Mouse (Mus musculus) c-Kit-positive CD71-negative TER-119-negative erythroid progenitor cells, embryonic 14.5 days (primary cell): ENCODE data around the gene Hoxa5.

Experiments used
- DNase-seq: peaks from one replicate; pipeline ENCODE4 v3.0.0-alpha.2; 2013; ENCODE audit warnings: low read depth

Gene Hoxa5

GRCm38 (mm10) chr6:52214271-52214670 lies 9.9 kb upstream of the Hoxa5 start:
- DNase-seq = no peak

GRCm38 (mm10) chr6:52213119-52213986 lies 9.0 kb upstream of the Hoxa5 start, which contains the start of the genes Hoxa3 and Gm28308:
Gene Hoxa3 (minus strand): TSS chr6:52213336.
Gene Gm28308 (minus strand): TSS chr6:52213339.
- DNase-seq = no peak

DNA sequence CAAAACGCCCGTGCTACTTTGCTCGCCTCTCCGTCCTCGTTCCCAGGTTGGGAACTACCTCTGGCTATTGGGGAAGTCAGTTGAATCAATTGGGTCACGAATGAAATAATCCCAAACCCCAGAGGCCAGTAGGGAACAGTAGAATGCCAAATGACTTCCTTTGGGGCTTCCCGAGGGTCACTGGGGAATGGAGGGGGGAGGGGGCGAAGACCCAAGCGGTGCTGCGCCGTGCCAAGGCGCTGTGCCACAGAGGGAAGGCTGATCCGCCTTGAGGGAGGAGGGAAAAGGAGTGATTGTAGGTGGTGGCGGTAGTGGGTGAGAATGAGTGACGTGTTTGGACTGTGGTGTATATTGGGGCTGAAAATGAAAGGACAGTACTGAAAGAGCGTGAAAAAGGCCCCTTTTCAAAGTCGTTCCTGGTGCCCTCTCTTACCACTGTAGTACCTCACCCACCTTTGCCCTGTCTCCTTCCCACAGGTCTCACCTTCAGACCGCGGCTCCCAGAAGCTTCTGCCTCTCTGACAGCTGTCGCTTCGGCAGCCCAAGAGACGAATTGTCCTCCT lies 8.2 kb upstream of the Hoxa5 start:
- DNase-seq = no peak

DNA sequence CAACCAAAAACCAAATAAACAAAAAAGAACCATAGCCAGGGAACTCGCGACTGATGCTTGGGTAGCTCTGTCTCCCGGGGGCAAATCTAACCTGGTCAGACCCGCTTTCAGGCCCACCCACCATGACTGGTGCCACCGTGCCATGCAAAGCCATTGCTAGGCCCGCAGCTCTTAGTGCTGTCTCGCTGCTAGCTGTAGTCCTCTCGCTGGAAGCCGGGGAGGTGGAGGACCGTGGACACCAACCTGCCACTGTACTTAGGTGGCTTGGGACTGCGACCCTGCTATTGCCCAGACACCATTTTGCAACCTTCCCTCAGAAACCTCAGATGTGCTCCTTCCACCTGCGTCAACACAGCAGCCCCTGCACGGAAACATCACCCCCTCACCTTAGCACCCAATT lies 7.6 kb upstream of the Hoxa5 start:
- no peak for DNase-seq

GRCm38 (mm10) chr6:52211170-52211935 lies 7.0 kb upstream of the Hoxa5 start:
- DNase-seq = no peak

GRCm38 (mm10) chr6:52209685-52210046 lies 5.3 kb upstream of the Hoxa5 start:
- DNase-seq = no peak

GRCm38 (mm10) chr6:52208868-52209684 lies 4.7 kb upstream of the Hoxa5 start:
- no peak for DNase-seq

GRCm38 (mm10) chr6:52208072-52208867 lies 3.9 kb upstream of the Hoxa5 start, which contains the start of gene Hoxa6:
Gene Hoxa6 (minus strand): TSS chr6:52208722.
- no peak for DNase-seq

GRCm38 (mm10) chr6:52207684-52207976 lies 3.2 kb upstream of the Hoxa5 start:
- no peak for DNase-seq

DNA sequence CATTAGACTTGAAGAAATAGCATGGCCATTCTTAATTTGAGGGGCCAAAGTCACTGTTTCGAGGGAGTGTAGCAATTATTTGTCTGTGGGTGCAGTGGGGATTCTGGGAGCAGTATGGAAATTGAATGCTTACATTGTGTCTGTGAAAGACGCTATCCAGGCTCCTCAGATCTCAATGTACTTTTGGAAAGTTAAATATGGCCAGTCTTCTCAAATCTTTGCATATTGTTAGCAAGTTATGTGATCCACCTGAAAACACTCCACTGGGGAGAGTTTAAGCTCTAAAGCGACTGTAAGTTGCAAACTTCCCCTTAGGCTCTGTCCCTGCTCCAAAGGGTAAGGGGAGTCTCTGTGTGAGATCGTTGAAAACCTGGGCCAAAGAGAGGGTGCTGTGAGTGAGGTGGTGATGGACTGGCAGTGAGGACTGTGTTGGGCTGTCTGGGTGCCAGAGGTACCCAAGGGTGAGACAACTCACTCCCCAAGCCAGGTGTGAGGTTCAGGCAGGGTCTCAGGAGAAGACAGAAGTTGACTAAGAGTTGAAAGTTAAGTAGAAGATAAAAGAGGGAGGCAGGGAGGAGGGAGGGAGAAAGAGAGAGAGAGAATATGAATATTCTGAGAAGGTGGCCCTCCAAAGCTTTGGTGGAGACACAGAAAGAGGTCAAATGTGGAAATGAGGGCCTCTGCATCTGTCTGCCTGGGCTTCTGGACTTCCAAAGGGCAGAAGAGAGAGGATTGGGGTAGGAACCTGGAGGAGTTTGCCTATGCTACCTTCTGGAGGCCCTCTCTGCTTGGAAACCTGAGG lies 2.7 kb upstream of the Hoxa5 start:
- no peak for DNase-seq

- no peak for DNase-seq
Observed at GRCm38 (mm10) chr6:52205638-52206621, 1.5 kb upstream of the Hoxa5 start.

GRCm38 (mm10) chr6:52205221-52205620 lies 834 bp upstream of the Hoxa5 start:
- no peak for DNase-seq

GRCm38 (mm10) chr6:52203371-52204049 lies 877 bp downstream of the Hoxa5 start:
- no peak for DNase-seq

DNA sequence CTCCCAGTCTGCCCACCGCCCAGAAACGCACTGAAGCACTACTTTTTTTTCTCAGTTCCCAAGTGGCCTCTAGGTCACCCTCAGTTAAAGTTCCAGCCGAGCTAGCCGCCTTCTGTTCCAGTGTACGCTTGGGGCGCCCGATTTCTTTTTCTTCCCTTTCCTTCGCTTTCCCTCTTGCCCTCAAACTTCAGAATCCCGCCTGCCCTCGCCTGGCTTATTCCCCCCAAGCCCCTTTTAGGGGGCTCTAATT lies 1.3 kb downstream of the Hoxa5 start:
- no peak for DNase-seq

DNA sequence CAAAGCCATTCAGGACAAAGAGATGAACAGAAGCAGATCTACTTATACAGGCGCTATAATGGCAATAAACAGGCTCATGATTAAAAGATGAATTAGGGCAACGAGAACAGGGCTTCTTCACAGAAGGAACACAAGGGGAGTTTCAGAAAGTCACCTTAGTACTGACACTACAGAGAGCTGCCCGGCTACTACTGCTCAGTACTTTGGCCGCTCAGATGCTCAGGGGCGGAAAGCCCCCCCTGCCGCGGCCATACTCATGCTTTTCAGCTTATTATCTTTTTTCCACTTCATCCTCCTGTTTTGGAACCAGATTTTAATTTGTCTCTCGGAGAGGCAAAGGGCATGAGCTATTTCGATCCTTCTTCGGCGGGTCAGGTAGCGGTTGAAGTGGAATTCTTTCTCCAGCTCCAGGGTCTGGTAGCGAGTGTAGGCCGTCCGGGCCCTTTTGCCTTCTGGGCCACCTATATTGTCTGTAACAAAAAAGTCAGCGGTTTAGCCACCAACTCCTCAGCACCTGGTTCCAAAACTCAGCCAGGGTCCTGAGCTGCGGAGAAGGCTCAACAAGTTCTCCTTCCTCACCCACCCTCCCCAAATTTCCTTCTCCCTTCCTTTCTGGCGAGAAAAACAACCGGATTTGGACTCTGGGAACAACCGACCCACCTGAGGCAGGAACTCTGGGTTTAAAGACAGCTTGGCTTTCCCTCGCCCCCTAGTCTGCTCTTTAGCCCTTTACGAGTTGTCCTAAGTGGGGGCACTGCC lies 1.8 kb downstream of the Hoxa5 start:
- no peak for DNase-seq

DNA sequence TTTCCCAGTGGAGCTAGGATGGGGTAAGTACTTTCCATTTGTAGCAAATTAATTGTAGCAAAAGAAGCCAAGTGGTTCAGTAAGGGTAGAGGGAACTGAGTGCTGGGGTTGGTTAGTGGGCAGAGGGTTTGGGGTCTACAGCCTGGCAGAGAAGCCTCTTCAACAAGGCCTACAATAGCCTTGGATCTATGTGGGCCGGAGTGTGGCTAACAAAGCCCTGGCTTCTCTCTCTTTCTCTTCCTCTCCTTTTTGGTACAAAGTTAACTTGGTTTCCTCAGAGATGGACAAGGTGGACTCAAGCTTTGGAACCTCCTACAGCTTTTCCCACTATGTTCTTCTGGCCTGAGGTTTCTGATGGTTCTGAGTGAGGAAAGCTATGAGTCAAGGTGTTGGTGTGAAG lies 3.1 kb downstream of the Hoxa5 start:
- no peak for DNase-seq

GRCm38 (mm10) chr6:52200751-52201250 lies 3.6 kb downstream of the Hoxa5 start:
- no peak for DNase-seq
